Mouse (Mus musculus): ENCODE results near the gene D130052B06Rik. TPM values are rescaled to one million over a fixed set of nuclear protein-coding genes. Genes with fewer than 3 reads are reported as not detected.

Gene D130052B06Rik
- polyA plus RNA-seq (2015; fragmentation: Nextera tagmentation; extraction: Ambion mirVana), result not detected in 2 replicates

DNA sequence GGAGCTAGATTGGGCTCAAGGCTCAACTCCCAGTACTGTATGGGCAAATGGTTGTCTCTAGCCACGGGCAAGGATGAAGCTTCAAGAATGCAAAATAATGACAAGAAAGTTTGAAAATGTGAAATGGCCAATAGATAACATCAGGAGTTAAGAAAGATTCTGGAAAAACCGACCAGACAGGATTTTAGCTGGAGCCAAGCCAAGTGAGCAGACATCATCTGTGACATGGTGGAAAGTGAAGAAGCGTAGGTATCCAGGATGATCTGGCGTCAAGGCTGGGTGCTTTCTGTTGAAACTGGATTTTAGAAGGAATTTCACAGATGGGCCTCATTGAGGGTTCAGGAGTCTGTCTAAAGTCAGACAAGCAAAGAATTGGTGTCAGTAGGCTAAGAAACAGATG is at the start of gene D130052B06Rik:
Gene D130052B06Rik (plus strand): TSS at position 317 of the 400 bp plus-strand sequence.

GRCm38 (mm10) chr11:33578859-33579258 is 20.2 kb upstream of the D130052B06Rik start, which contains the start of gene Gabrp:
TSS of gene Gabrp (minus strand) at chr11:33578959.

Other genes starting within 250 kb of the D130052B06Rik start
- gene Ranbp17, start 85.6 kb upstream of the D130052B06Rik start, polyA plus RNA-seq (2015; fragmentation: Nextera tagmentation; extraction: Ambion mirVana), result 3.5 TPM in 2 replicates
- 0.07 TPM in 1 of 2 replicates, not detected in the other for gene Gabrp, start 20.3 kb upstream of the D130052B06Rik start, polyA plus RNA-seq (2015; fragmentation: Nextera tagmentation; extraction: Ambion mirVana)